Mouse (Mus musculus): ENCODE data around the gene Sfpq.

DNA sequence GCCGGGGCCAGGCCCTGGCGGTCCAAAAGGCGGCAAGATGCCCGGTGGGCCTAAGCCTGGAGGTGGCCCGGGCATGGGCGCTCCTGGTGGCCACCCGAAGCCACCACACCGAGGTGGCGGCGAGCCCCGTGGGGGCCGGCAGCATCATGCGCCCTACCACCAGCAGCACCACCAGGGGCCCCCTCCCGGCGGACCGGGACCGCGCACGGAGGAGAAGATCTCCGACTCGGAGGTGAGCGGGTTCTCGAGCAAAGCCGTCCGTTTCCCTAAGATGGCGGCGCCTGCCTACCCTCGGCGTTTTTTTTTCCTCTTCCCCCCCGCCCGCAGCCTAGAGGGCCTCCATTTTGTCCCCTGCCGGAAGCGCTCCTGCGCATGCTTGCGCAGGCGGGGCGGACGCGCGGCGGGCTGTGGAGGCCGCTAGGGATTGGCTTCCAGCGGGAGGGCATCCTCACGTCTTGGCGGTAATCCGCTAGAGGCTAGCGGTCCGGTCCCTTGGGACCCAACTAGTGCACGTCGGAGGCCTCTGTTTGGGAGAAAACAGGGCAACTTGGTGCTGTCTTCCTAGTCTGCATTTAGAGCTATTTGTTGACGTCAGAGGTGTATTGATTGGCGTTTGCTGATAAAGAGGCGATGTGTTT lies 984 bp downstream of the Sfpq start:
- TF ChIP-seq GATA1 (IDR thresholded peaks at IDR 0.05; ENCODE audit: low read length) (peak; percentile 70), TAL1 (IDR thresholded peaks at IDR 0.05; ENCODE audit: low read length) (no peak)
